Mouse (Mus musculus): ENCODE results near the gene Kin.

Gene Kin

GRCm38 (mm10) chr2:10108535-10109189, 28.3 kb downstream of the Kin start:
- no peak for DNase-seq (ENCODE audit: low read depth in 2 of 2, low spot score in 2 of 2)

GRCm38 (mm10) chr2:10118751-10119150, 38.4 kb downstream of the Kin start:
- DNase-seq (ENCODE audit: low read depth in 2 of 2, low spot score in 2 of 2): no peak

- DNase-seq (ENCODE audit: low read depth in 2 of 2, low spot score in 2 of 2): no peak
These were observed 38.9 kb downstream of the Kin start for GRCm38 (mm10) chr2:10119276-10119675.

GRCm38 (mm10) chr2:10121826-10122225, 41.4 kb downstream of the Kin start:
- no peak for DNase-seq (ENCODE audit: low read depth in 2 of 2, low spot score in 2 of 2)

- DNase-seq (ENCODE audit: low read depth in 2 of 2, low spot score in 2 of 2): no peak
These were observed 45.7 kb downstream of the Kin start for GRCm38 (mm10) chr2:10126122-10126521.

GRCm38 (mm10) chr2:10127471-10127870, 47.1 kb downstream of the Kin start:
- DNase-seq (ENCODE audit: low read depth in 2 of 2, low spot score in 2 of 2): no peak

GRCm38 (mm10) chr2:10128571-10128970, 48.2 kb downstream of the Kin start:
- DNase-seq (ENCODE audit: low read depth in 2 of 2, low spot score in 2 of 2): no peak

- DNase-seq (ENCODE audit: low read depth in 2 of 2, low spot score in 2 of 2): no peak
These were observed 50.1 kb downstream of the Kin start for GRCm38 (mm10) chr2:10130341-10130990.

GRCm38 (mm10) chr2:10131296-10131695, 50.9 kb downstream of the Kin start, which contains the start of gene Itih2:
Gene Itih2 (minus strand): TSS chr2:10131396.
- no peak for DNase-seq (ENCODE audit: low read depth in 2 of 2, low spot score in 2 of 2)

GRCm38 (mm10) chr2:10132128-10132527, 51.7 kb downstream of the Kin start:
- DNase-seq (ENCODE audit: low read depth in 2 of 2, low spot score in 2 of 2): no peak

- no peak for DNase-seq (ENCODE audit: low read depth in 2 of 2, low spot score in 2 of 2)
These were observed 53.5 kb downstream of the Kin start for GRCm38 (mm10) chr2:10133941-10134340.

GRCm38 (mm10) chr2:10137320-10137719, 56.9 kb downstream of the Kin start:
- DNase-seq (ENCODE audit: low read depth in 2 of 2, low spot score in 2 of 2): no peak

- no peak for DNase-seq (ENCODE audit: low read depth in 2 of 2, low spot score in 2 of 2)
These were observed 60.1 kb downstream of the Kin start for GRCm38 (mm10) chr2:10140456-10140855.
